In genomic region chr7:141934128-141934898, GRCm38 (mm10) we compare ENCODE assay signal across 9 mouse cellular contexts. TPM values are rescaled to one million over a fixed set of nuclear protein-coding genes. Genes with fewer than 3 reads are reported as not detected.
DNase-seq lines count a peak whose midpoint lies in the region; ATAC-seq lines count a peak whose summit lies in the region.
"Had no signal": no experiment of that assay in that cellular context is flagged by ENCODE, and none has a peak within 500 bp of the region (broad histone marks: within the 10 kb centered on the region; RNA-seq: fewer than 3 reads in every experiment).

No protein-coding gene starts in this region.

- ATAC-seq in forebrain, embryonic 15.5 days (replicated peaks), result peak; percentile 41; the same call in 1 of the 2 replicates
- peak; percentile 93 for ATAC-seq in midbrain, embryonic 13.5 days
- no peak for ATAC-seq in inflammation-experienced regulatory T-cells, adult 6 months

- H3K9ac ChIP-seq in forebrain, embryonic 15.5 days (replicated peaks), result no peak overlapping the region
- no peak overlapping the region; the same call in 1 of the 2 replicates for H3K9ac ChIP-seq in midbrain, embryonic 13.5 days (replicated peaks)

- no peaks in the 10 kb centered on the region for H3K27me3 ChIP-seq in forebrain, embryonic 15.5 days
- H3K27me3 ChIP-seq in midbrain, embryonic 13.5 days, result 0 out of 2 replicates have a peak, but pooled peaks cover 2% of the 10 kb centered on the region

- intact Hi-C loops in left cerebral cortex, postnatal 36 days (cut with DNase I), result no loop called here

- no peaks in the 10 kb centered on the region for H3K9me3 ChIP-seq in forebrain, embryonic 15.5 days
- no peaks in the 10 kb centered on the region for H3K9me3 ChIP-seq in midbrain, embryonic 13.5 days

- H3K4me2 ChIP-seq in forebrain, embryonic 15.5 days (replicated peaks), result no peak overlapping the region
- no peak overlapping the region for H3K4me2 ChIP-seq in midbrain, embryonic 13.5 days (replicated peaks)

- H3K4me1 ChIP-seq in forebrain, embryonic 15.5 days, result peaks cover 8% of the 10 kb centered on the region; the same call in 1 of the 2 replicates
- H3K4me1 ChIP-seq in midbrain, embryonic 13.5 days (replicated peaks), result peaks cover 14% of the 10 kb centered on the region

- H3K27ac ChIP-seq in forebrain, embryonic 15.5 days (replicated peaks), result peak overlapping the region; percentile 32
- peak overlapping the region; percentile 75 for H3K27ac ChIP-seq in midbrain, embryonic 13.5 days

- 40% methylated on average over 7 of the region's 7 CpGs for WGBS in forebrain, embryonic 15.5 days
- WGBS in midbrain, embryonic 13.5 days, result 31% methylated on average over 7 of the region's 7 CpGs

- no peaks in the 10 kb centered on the region for H3K36me3 ChIP-seq in forebrain, embryonic 15.5 days
- H3K36me3 ChIP-seq in midbrain, embryonic 13.5 days, result no peaks in the 10 kb centered on the region

- peak; percentile 51 for DNase-seq in right cerebral cortex, postnatal 4 days
- DNase-seq in right cerebral cortex, adult 2 months (ENCODE audit: low spot score in 2 of 2), result no peak
- DNase-seq in layer of hippocampus, adult 11-12 months (ENCODE audit: low spot score), result no peak
- DNase-seq in left cerebral cortex, postnatal 36 days (ENCODE audit: low spot score in 2 of 2), result no peak
- DNase-seq in thymus, postnatal 0 days (ENCODE audit: low spot score), result no peak
- DNase-seq: heart, postnatal 4 days had no signal

- no peak overlapping the region for H3K4me3 ChIP-seq in forebrain, embryonic 15.5 days
- no peak overlapping the region for H3K4me3 ChIP-seq in midbrain, embryonic 13.5 days (replicated peaks)

RNA-seq across cellular contexts. Expression of gene Brsk2, which starts 15.2 kb away (rescaled TPM):
- polyA plus RNA-seq in forebrain, embryonic 15.5 days (2015; fragmentation: Nextera tagmentation; extraction: Ambion mirVana), result 23.1 and 25.8 TPM in 2 replicates
- polyA plus RNA-seq in midbrain, embryonic 13.5 days (2015; fragmentation: Nextera tagmentation; extraction: Ambion mirVana), result 27.5 and 29.4 TPM in 2 replicates
- under 1 TPM; 0.34 to 0.75 (median 0.39) TPM for polyA plus RNA-seq in inflammation-experienced regulatory T-cells, adult 6 months (2017; shearing (Covaris generic))
- total RNA-seq in left cerebral cortex, postnatal 36 days (2021), result 100 to 1,000 TPM; 229 to 232 TPM
- polyA plus RNA-seq in thymus, postnatal 0 days (2015; fragmentation: Nextera tagmentation; extraction: Ambion mirVana), result 0.32 and 0.57 TPM in 2 replicates

RNA-seq across cellular contexts. Expression of gene Tollip, which starts 16.0 kb away (rescaled TPM):
- 84.4 and 87.9 TPM in 2 replicates for polyA plus RNA-seq in forebrain, embryonic 15.5 days (2015; fragmentation: Nextera tagmentation; extraction: Ambion mirVana)
- polyA plus RNA-seq in midbrain, embryonic 13.5 days (2015; fragmentation: Nextera tagmentation; extraction: Ambion mirVana), result 69.0 and 71.2 TPM in 2 replicates
- polyA plus RNA-seq in inflammation-experienced regulatory T-cells, adult 6 months (2017; shearing (Covaris generic)), result 10 to 100 TPM; 22.0 to 25.8 (median 24.5) TPM
- 100 to 1,000 TPM; 131 to 140 TPM for total RNA-seq in left cerebral cortex, postnatal 36 days (2021)
- 50.6 and 51.6 TPM in 2 replicates for polyA plus RNA-seq in thymus, postnatal 0 days (2015; fragmentation: Nextera tagmentation; extraction: Ambion mirVana)

Comparison
In these comparisons a context has a peak if more than half of its experiments do, and no peak if none do; other contexts are left out.
1. RNA of gene Brsk2, which starts 15.2 kb away (polyA plus RNA-seq): 27.5 to 29.4 TPM in midbrain, embryonic 13.5 days and 23.1 to 25.8 TPM in forebrain, embryonic 15.5 days; 0.32 to 0.57 TPM in thymus, postnatal 0 days and 0.34 to 0.75 TPM in inflammation-experienced regulatory T-cells, adult 6 months; every median in the first group is over 10 times any median in the second.